Mouse (Mus musculus): ENCODE results near the gene Golga4. TPM values are rescaled to one million over a fixed set of nuclear protein-coding genes. Genes with fewer than 3 reads are reported as not detected.

Gene Golga4
- polyA plus RNA-seq, 1 experiment from 2014 or later: 50.6 TPM

DNA sequence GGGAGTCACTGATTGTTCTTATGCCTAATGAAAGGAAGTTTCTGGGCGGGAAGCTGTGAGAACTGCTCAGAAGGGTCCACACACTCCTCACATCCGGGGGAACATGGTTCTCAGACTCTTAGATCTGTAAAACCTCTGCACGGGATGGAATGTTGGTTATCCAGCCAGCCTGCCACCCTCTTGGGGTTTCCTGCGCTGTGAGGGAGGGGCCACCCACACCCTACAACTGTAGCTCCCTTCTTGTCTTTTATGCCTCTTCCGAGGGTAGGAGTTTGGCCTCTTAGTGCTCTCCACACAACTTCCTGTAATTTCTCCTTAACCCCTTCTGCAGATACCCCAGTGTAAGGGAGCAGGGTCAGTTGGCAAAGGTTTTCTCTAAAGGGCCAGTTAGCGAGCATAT, 76.7 kb downstream of the Golga4 start:
- Histone ChIP-seq H3K27me3 (ENCODE audit: control insufficient read depth, insufficient read depth, low read length) (no peaks in the 10 kb centered on the region), H3K4me1 (ENCODE audit: control insufficient read depth, insufficient read depth, low read length) (no peaks in the 10 kb centered on the region), H3K9ac (replicated peaks; ENCODE audit: low read length) (no peak overlapping the region), H3K27ac (replicated peaks; ENCODE audit: low read depth, low read length) (no peak overlapping the region), H3K9me3 (replicated peaks; ENCODE audit: control insufficient read depth, low read length) (no peaks in the 10 kb centered on the region), H3K4me3 (ENCODE audit: low read depth, low read length) (no peak overlapping the region), H3K4me2 (ENCODE audit: low read depth, low read length) (no peak overlapping the region), H3K36me3 (replicated peaks; ENCODE audit: control insufficient read depth, insufficient read depth, low read depth, low read length) (no peaks in the 10 kb centered on the region)
- DNase-seq (ENCODE audit: low spot score) (no peak), ATAC-seq (replicated peaks; ENCODE audit: insufficient number of reproducible peaks, low FRiP score, low TSS enrichment, low read depth) (no peak)
- 73% methylated on average over 6 of the region's 6 CpGs for WGBS

DNA sequence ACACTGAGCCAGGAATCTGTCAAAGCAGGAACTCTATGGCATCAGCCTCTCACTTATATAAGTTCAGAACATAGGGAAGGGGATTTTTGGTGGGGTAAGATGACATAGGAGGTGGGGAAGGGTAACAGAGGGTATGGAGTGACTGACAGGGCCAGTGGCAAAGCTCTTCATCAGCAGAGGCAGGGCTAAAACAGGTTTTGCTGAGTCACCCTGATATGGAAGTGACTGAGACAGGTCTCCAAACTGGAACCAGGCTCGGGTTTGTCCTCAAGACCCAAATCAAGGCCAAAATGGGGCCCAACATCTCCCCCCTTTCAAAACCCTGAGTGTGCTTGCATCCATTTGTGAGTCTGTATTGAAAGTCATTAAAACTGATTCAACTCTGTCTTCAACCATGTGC, 78.8 kb downstream of the Golga4 start:
- no peak for DNase-seq (ENCODE audit: low spot score)
- no peak overlapping the region for H3K27ac ChIP-seq (replicated peaks; ENCODE audit: low read depth, low read length)
- H3K27me3 ChIP-seq (ENCODE audit: control insufficient read depth, insufficient read depth, low read length): no peaks in the 10 kb centered on the region
- no peak overlapping the region for H3K4me2 ChIP-seq (ENCODE audit: low read depth, low read length)
- no peak for ATAC-seq (replicated peaks; ENCODE audit: insufficient number of reproducible peaks, low FRiP score, low TSS enrichment, low read depth)
- no peaks in the 10 kb centered on the region for H3K36me3 ChIP-seq (replicated peaks; ENCODE audit: control insufficient read depth, insufficient read depth, low read depth, low read length)
- no peaks in the 10 kb centered on the region for H3K9me3 ChIP-seq (replicated peaks; ENCODE audit: control insufficient read depth, low read length)
- WGBS: 92% methylated on average over 1 of the region's 1 CpGs
- no peak overlapping the region for H3K4me3 ChIP-seq (ENCODE audit: low read depth, low read length)
- no peak overlapping the region for H3K9ac ChIP-seq (replicated peaks; ENCODE audit: low read length)
- H3K4me1 ChIP-seq (ENCODE audit: control insufficient read depth, insufficient read depth, low read length): no peaks in the 10 kb centered on the region

DNA sequence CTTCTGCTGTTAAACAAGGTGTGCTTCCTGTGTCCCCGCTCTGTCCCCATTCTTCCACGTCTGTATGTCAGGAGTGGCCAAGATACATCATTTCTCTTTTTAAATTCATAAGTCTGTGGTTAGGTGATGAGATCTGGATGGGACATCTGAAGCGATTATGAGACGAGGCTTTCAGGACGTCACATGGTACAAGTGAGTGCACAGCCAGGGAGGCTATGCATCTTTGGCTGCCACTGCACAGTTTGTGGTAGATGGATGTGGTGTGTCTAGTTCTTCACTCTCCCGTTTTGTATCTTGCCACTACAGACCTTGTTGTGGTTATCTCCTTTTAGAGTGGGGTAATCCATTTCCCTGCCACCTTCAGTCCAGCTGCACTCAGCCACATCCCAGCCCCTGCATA, 79.9 kb downstream of the Golga4 start:
- Histone ChIP-seq H3K4me3 (ENCODE audit: low read depth, low read length) (no peak overlapping the region), H3K4me2 (ENCODE audit: low read depth, low read length) (no peak overlapping the region), H3K9me3 (replicated peaks; ENCODE audit: control insufficient read depth, low read length) (no peaks in the 10 kb centered on the region), H3K27me3 (ENCODE audit: control insufficient read depth, insufficient read depth, low read length) (no peaks in the 10 kb centered on the region), H3K36me3 (replicated peaks; ENCODE audit: control insufficient read depth, insufficient read depth, low read depth, low read length) (no peaks in the 10 kb centered on the region), H3K4me1 (ENCODE audit: control insufficient read depth, insufficient read depth, low read length) (no peaks in the 10 kb centered on the region), H3K9ac (replicated peaks; ENCODE audit: low read length) (no peak overlapping the region), H3K27ac (replicated peaks; ENCODE audit: low read depth, low read length) (no peak overlapping the region)
- ATAC-seq (replicated peaks; ENCODE audit: insufficient number of reproducible peaks, low FRiP score, low TSS enrichment, low read depth) (no peak), DNase-seq (ENCODE audit: low spot score) (no peak)
- 86% methylated on average over 6 of the region's 6 CpGs for WGBS

DNA sequence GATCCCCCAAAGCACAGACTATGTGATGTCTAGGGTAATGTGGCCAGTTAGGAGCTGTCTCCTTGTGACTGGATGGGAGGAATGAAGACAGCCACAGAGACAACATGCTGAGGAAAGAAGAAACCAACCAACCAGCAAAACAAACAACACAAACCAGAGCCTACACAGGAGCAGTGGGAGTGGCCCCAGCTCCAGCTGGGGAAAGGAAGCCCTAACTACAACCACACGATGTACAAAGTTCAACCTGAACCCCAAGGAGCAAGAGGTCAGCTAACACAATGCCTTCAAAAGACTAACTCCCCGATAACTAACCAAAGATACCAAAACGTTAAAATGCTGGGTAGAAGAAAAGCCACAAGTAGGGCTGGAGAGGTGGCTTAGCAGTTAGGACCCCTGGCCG, 81.0 kb downstream of the Golga4 start:
- H3K9me3 ChIP-seq (replicated peaks; ENCODE audit: control insufficient read depth, low read length): no peaks in the 10 kb centered on the region
- no peak overlapping the region for H3K27ac ChIP-seq (replicated peaks; ENCODE audit: low read depth, low read length)
- DNase-seq (ENCODE audit: low spot score) (no peak), ATAC-seq (replicated peaks; ENCODE audit: insufficient number of reproducible peaks, low FRiP score, low TSS enrichment, low read depth) (no peak)
- H3K36me3 ChIP-seq (replicated peaks; ENCODE audit: control insufficient read depth, insufficient read depth, low read depth, low read length): no peaks in the 10 kb centered on the region
- WGBS: 49% methylated on average over 4 of the region's 4 CpGs
- H3K4me3 ChIP-seq (ENCODE audit: low read depth, low read length): no peak overlapping the region
- no peak overlapping the region for H3K9ac ChIP-seq (replicated peaks; ENCODE audit: low read length)
- no peak overlapping the region for H3K4me2 ChIP-seq (ENCODE audit: low read depth, low read length)
- H3K4me1 ChIP-seq (ENCODE audit: control insufficient read depth, insufficient read depth, low read length): no peaks in the 10 kb centered on the region; the same call in 1 of the 2 replicates
- no peaks in the 10 kb centered on the region for H3K27me3 ChIP-seq (ENCODE audit: control insufficient read depth, insufficient read depth, low read length)

- DNase-seq (ENCODE audit: low spot score) (peak; percentile 53), ATAC-seq (replicated peaks; ENCODE audit: insufficient number of reproducible peaks, low FRiP score, low TSS enrichment, low read depth) (no peak)
- 33% methylated on average over 3 of the region's 3 CpGs for WGBS
- no peaks in the 10 kb centered on the region for H3K27me3 ChIP-seq (ENCODE audit: control insufficient read depth, insufficient read depth, low read length)
- peaks cover 3% of the 10 kb centered on the region for H3K4me1 ChIP-seq (ENCODE audit: control insufficient read depth, insufficient read depth, low read length)
- no peak overlapping the region for H3K9ac ChIP-seq (replicated peaks; ENCODE audit: low read length)
- H3K4me2 ChIP-seq (ENCODE audit: low read depth, low read length): no peak overlapping the region
- no peak overlapping the region for H3K4me3 ChIP-seq (ENCODE audit: low read depth, low read length)
- no peaks in the 10 kb centered on the region for H3K9me3 ChIP-seq (replicated peaks; ENCODE audit: control insufficient read depth, low read length)
- no peak overlapping the region for H3K27ac ChIP-seq (replicated peaks; ENCODE audit: low read depth, low read length)
- no peaks in the 10 kb centered on the region for H3K36me3 ChIP-seq (replicated peaks; ENCODE audit: control insufficient read depth, insufficient read depth, low read depth, low read length)
Observed at GRCm38 (mm10) chr9:118589249-118589648, 83.2 kb downstream of the Golga4 start.

GRCm38 (mm10) chr9:118590230-118590629, 84.2 kb downstream of the Golga4 start:
- no peak overlapping the region for H3K4me2 ChIP-seq (ENCODE audit: low read depth, low read length)
- no peak overlapping the region for H3K9ac ChIP-seq (replicated peaks; ENCODE audit: low read length)
- H3K4me1 ChIP-seq (ENCODE audit: control insufficient read depth, insufficient read depth, low read length): peaks cover 3% of the 10 kb centered on the region
- H3K9me3 ChIP-seq (replicated peaks; ENCODE audit: control insufficient read depth, low read length): no peaks in the 10 kb centered on the region
- no peak overlapping the region for H3K4me3 ChIP-seq (ENCODE audit: low read depth, low read length)
- no peak overlapping the region for H3K27ac ChIP-seq (replicated peaks; ENCODE audit: low read depth, low read length)
- 80% methylated on average over 7 of the region's 7 CpGs for WGBS
- no peak for ATAC-seq (replicated peaks; ENCODE audit: insufficient number of reproducible peaks, low FRiP score, low TSS enrichment, low read depth)
- no peak for DNase-seq (ENCODE audit: low spot score)
- no peaks in the 10 kb centered on the region for H3K36me3 ChIP-seq (replicated peaks; ENCODE audit: control insufficient read depth, insufficient read depth, low read depth, low read length)
- H3K27me3 ChIP-seq (ENCODE audit: control insufficient read depth, insufficient read depth, low read length): no peaks in the 10 kb centered on the region

DNA sequence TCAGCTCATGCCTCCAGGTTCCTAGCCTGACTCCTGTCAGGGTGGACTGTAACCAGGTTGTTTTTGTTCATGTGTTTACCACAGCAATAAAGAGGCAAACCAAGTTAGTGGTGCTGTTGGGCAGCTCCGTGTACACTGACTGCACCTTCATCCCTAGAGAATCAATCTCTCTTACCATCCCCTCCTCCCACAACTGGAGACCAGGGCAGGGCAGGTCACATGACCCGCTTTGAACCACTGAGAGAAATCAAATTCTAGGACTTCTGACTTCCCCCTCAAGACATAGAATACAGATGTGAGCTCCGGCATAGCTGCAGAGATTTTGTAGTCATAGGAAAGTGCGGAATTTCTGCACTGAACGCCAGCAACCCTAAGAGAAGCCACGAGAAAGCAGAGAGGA, 85.6 kb downstream of the Golga4 start:
- Histone ChIP-seq H3K27me3 (ENCODE audit: control insufficient read depth, insufficient read depth, low read length) (no peaks in the 10 kb centered on the region), H3K27ac (replicated peaks; ENCODE audit: low read depth, low read length) (no peak overlapping the region), H3K36me3 (replicated peaks; ENCODE audit: control insufficient read depth, insufficient read depth, low read depth, low read length) (no peaks in the 10 kb centered on the region), H3K9me3 (replicated peaks; ENCODE audit: control insufficient read depth, low read length) (no peaks in the 10 kb centered on the region), H3K9ac (replicated peaks; ENCODE audit: low read length) (no peak overlapping the region), H3K4me2 (ENCODE audit: low read depth, low read length) (no peak overlapping the region), H3K4me3 (ENCODE audit: low read depth, low read length) (no peak overlapping the region), H3K4me1 (ENCODE audit: control insufficient read depth, insufficient read depth, low read length) (peaks cover 3% of the 10 kb centered on the region)
- no peak for ATAC-seq (replicated peaks; ENCODE audit: insufficient number of reproducible peaks, low FRiP score, low TSS enrichment, low read depth)
- WGBS: 60% methylated on average over 6 of the region's 6 CpGs
- DNase-seq (ENCODE audit: low spot score): no peak

GRCm38 (mm10) chr9:118592585-118593249, 86.7 kb downstream of the Golga4 start:
- no peak overlapping the region for H3K4me3 ChIP-seq (ENCODE audit: low read depth, low read length)
- H3K4me1 ChIP-seq (ENCODE audit: control insufficient read depth, insufficient read depth, low read length): peaks cover 3% of the 10 kb centered on the region
- no peaks in the 10 kb centered on the region for H3K9me3 ChIP-seq (replicated peaks; ENCODE audit: control insufficient read depth, low read length)
- H3K27ac ChIP-seq (replicated peaks; ENCODE audit: low read depth, low read length): peak overlapping the region; percentile 59
- ATAC-seq (replicated peaks; ENCODE audit: insufficient number of reproducible peaks, low FRiP score, low TSS enrichment, low read depth): peak; percentile 69
- no peak overlapping the region for H3K9ac ChIP-seq (replicated peaks; ENCODE audit: low read length)
- no peaks in the 10 kb centered on the region for H3K36me3 ChIP-seq (replicated peaks; ENCODE audit: control insufficient read depth, insufficient read depth, low read depth, low read length)
- WGBS: 20% methylated on average over 13 of the region's 13 CpGs
- H3K4me2 ChIP-seq (ENCODE audit: low read depth, low read length): no peak overlapping the region; the same call in 1 of the 2 replicates
- DNase-seq (ENCODE audit: low spot score): peak; percentile 77
- no peaks in the 10 kb centered on the region for H3K27me3 ChIP-seq (ENCODE audit: control insufficient read depth, insufficient read depth, low read length)
